Mouse (Mus musculus) v-Abl transformed pro-B cells (cell line): ENCODE results near the gene Gm28048.

Source experiments
- in situ Hi-C, 2 experiments: fragments of 400-800 bp; cut with MboI; formaldehyde crosslinking; loops; one replicate each; pipeline ENCODE4 v1.15.1; 2025; ENCODE audit not compliant: unreplicated experiment in 2 of 2

The Gm28048 gene

DNA sequence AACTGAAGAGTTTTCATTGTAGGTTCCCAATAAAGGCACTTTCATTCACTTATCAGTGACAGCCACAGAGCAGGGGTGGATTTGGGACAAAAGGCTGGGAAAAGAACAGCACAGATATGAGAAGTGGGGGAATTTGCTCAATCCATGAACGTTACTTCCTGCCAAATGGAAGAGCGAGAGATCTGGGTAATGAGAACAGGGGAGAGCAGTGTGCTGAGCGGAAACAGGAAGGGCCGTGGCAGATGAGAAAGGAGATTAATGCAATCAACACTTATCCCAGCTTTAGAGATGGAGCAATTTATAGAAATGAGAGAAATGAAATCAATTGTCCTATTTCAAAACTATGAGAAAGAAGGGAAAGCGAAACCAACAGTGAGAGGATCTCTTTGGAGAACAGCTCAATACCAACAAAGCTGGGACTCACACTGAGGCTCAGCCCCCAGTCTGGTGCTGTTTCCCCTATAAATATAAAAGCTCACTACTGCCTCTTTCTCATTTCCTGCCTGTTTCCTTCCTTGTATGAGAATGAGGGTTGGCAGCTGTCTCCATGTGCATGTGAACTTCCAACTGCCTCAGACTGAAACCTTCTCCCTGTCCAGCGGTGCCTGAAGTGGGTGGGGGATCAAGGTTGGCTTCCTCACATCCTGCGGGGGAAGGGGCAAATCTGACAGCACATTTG is 110.1 kb downstream of the Gm28048 start:
- in situ Hi-C loops = loop anchor here in 1 of 2 experiments (25.0 kb wide), 1 partner anchor 391 kb away; the partner anchor contains the start of gene Xpo1

DNA sequence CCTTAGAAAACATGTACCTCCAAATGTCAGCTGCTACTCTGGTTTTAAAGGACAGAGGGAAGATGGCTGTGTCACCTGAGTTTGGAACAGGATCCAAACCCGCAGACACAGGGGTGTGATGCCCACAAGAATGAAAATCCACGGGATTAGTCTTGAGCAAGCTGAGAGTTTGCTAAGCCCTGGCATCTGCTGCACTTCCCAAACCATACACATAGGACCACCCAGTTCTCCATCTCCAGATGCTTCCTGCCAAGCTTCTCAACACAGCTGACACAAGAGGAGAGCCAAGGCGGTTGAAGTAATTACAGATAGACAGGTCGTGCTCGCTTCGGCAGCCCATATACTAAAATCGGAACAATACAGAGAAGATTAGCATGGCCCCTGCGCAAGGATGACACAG is 113.3 kb downstream of the Gm28048 start:
- in situ Hi-C loops = loop anchor here in 1 of 2 experiments (5.0 to 25.0 kb wide), 2 partner anchors 84 to 394 kb away; partner anchors contain the start of gene Xpo1

GRCm38 (mm10) chr11:22867691-22868090 is 114.2 kb downstream of the Gm28048 start:
- in situ Hi-C loops = loop anchor here in 1 of 2 experiments (5.0 to 25.0 kb wide), 2 partner anchors 85 to 395 kb away; partner anchors contain the start of gene Xpo1

- in situ Hi-C loops = loop anchor here in 1 of 2 experiments (5.0 to 25.0 kb wide), 2 partner anchors 87 to 397 kb away; partner anchors contain the start of gene Xpo1
These were observed 116.1 kb downstream of the Gm28048 start for GRCm38 (mm10) chr11:22865635-22866246.

DNA sequence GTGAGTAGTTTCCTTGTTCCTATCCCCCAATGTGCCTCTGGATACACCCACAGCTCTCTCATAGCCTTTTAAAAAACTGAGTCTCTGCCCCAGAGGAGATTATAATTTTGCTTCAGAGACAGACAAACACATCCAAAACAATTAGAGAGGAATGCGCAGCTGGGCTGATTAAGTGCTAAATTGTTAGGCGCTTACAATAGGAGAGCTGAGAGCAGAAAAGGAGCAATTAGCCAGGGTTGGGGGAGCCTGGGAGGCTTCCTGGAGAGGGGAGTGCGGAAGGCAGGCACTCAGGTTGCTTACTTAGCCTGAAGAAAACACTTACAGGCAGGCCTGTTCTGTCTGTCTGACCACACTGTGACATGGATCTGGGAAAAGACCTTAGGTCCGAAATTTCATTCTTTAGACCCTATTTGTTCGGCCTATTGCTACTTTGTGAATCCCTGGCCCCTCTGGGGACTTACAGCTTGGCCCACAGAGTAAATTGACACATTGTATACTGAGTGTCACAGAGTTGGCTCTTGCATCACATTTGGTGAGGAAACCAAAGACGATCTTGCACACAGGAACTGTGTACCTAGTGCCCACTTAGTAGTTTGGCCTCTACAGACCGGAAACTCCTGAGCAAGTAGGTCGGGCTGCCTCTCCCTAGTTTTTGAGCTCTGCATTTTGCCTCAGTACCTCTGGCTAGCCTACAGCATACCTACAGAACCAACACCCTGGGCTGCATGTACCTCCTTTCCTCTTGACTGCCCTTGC is 117.4 kb downstream of the Gm28048 start:
- in situ Hi-C loops = loop anchor here (5.0 to 25.0 kb wide), 4 partner anchors 33 to 398 kb away; partner anchors contain the start of gene Xpo1 (in 1 of the 2)

GRCm38 (mm10) chr11:22863581-22863980 is 118.3 kb downstream of the Gm28048 start:
- in situ Hi-C loops = loop anchor here (5.0 to 25.0 kb wide), 3 partner anchors 34 to 399 kb away; partner anchors contain the start of gene Xpo1 (in 1 of the 2)

DNA sequence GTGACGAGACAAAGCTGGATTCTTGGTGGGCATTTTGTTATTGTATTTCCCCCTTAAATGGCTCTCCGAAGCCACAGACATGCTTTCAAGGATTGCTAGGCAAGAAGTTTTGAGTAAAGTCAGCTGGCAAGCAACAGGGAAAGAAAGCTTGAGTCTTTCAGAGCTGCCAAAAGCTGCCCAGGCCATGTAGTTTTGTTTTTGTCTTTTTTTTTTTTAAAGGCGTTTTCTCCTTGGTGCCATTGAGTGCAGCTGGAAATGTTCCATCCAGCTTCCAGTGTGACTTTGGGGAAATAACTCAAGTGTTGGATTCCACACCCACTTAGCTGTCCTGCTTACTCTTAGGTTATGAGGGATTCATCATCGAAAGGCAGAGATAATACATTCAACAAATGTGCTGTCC is 120.6 kb downstream of the Gm28048 start:
- in situ Hi-C loops = loop anchor here (5.0 to 25.0 kb wide), 3 partner anchors 36 to 401 kb away; partner anchors contain the start of gene Xpo1 (in 1 of the 2)

GRCm38 (mm10) chr11:22860335-22861227 is 121.3 kb downstream of the Gm28048 start, which contains the start of gene B3gnt2:
TSS of gene B3gnt2 (minus strand) at chr11:22860961.
- in situ Hi-C loops = loop anchor here (5.0 to 25.0 kb wide), 3 partner anchors 37 to 402 kb away; partner anchors contain the start of gene Xpo1 (in 1 of the 2)

GRCm38 (mm10) chr11:22859633-22860334 is 122.1 kb downstream of the Gm28048 start:
- in situ Hi-C loops = loop anchor here (5.0 to 25.0 kb wide), 5 partner anchors 38 to 403 kb away; partner anchors contain the start of gene Xpo1 (in 1 of the 2)

DNA sequence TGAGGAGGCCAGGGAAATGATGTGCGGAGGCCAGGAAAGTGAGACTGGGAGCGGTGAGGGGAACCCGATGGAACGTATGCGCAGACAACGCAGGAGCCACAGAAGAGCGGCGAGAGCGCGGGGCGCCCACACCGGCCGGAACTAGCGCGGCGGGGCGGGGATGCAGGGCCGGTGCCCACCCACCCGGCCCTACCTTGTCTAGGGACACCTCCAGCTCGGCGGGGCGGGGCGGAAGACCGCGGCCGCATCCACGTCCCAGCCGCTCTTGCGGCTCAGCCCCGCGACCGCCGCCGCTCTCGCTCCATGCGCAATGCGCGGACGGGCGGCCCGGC is 122.6 kb downstream of the Gm28048 start:
- in situ Hi-C loops = loop anchor here (5.0 to 25.0 kb wide), 3 partner anchors 42 to 403 kb away; partner anchors contain the start of gene Xpo1 (in 1 of the 2)

DNA sequence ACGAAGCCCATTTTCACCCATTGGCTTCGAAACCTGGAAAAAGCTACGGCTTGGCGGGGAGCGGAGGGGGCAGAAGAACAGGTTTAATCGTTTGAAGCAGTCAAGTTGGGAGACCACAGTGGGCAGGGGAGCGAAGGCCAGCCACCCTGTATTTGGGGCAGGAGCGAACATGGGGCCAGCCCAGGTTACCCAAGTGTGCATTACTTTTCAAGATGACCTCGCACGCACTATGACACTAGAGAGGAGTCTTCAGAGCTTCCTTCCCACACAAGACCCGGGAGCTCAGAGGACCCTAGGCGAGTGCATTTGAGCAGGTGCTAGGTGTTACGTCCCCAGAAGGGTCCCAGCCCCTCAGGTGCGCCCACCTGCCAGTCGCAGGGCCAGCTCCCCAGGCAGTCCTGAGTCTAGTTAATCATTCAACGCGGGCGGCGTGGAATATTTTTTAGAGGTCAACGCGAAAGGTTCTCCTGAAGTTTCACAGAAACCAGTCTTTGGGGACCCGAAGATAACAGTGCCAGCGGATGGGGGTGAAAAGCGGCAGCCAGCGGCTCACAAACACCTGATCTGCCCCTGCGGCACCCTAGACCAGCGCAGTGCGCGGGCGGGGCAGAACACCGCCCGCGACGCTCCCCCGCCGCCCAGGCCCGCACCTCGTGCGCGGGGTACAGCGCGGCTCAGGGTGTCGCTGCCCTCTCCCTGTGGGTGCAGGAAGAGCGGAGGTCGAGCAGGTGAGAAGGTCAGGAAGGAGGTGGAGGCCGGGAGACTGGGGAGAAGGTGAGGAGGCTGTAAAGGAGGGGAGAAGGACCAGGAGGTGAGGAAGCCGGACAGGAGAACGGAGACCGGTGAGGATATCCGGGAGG is 123.2 kb downstream of the Gm28048 start:
- in situ Hi-C loops = loop anchor here (5.0 to 25.0 kb wide), 3 partner anchors 41 to 404 kb away; partner anchors contain the start of gene Xpo1 (in 1 of the 2)

DNA sequence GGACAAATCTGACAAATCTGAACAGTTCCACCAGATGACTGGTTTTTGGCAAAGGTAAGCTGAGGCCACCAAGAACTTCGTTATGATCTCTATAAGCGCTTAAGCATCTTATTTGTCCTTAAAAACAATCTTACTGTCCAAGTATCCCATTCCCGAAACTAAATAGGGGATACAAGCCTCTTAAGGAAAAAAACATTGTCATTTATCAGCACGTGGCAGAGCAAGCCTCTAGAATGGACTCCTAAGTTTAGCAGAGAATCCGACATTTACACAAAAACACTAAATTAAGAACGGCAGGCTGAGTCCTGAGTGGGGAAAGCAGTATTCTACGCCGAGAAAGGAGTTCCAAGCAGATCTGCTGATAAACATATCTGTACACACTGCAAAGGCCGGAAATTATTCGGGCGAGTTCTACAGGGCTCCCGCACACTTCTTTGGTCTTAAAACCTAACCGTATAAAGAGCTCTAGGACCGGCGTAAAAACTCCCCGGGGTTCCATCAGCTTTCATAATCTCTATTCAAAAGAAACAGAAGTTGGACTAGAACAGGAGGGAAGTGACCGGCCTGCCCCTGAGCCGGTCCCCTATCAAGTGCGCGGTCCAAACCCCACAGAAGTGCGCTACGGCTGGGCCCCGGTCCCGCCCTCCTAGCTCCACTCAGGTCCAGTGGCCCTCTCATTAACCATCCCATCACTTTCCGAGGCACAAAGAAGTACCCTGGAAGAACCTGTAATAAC is 124.0 kb downstream of the Gm28048 start:
- in situ Hi-C loops = loop anchor here (5.0 to 25.0 kb wide), 3 partner anchors 41 to 404 kb away; partner anchors contain the start of gene Xpo1 (in 1 of the 2)

DNA sequence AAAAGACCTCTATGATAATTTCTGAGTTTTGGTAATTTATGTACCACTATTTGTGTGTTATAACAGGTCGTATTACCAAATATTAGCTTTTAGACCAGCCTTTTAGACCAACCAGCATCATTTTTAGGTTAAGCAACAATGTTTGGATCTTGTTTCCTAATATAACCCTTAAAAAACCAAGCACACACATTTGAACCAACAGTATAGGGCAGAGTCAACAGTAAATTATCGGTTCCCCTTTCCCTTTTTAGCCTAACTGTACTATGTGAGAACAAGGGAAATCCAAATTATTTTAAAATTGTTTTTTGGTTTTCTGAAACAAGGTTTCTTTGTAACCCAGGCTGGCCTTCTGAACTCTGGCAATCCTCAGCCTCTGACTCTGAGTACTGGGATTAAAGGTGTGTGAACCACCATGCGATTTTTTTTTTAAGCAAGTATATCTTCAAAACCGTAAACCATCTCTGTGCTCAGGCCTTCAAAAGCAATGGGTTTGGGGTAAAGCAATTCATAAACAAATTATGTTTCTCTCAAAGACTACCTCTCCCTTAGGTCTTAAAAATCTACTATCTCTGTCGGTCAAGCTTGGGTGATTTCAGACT is 124.7 kb downstream of the Gm28048 start:
- in situ Hi-C loops = loop anchor here (5.0 to 25.0 kb wide), 3 partner anchors 40 to 405 kb away; partner anchors contain the start of gene Xpo1 (in 1 of the 2)

DNA sequence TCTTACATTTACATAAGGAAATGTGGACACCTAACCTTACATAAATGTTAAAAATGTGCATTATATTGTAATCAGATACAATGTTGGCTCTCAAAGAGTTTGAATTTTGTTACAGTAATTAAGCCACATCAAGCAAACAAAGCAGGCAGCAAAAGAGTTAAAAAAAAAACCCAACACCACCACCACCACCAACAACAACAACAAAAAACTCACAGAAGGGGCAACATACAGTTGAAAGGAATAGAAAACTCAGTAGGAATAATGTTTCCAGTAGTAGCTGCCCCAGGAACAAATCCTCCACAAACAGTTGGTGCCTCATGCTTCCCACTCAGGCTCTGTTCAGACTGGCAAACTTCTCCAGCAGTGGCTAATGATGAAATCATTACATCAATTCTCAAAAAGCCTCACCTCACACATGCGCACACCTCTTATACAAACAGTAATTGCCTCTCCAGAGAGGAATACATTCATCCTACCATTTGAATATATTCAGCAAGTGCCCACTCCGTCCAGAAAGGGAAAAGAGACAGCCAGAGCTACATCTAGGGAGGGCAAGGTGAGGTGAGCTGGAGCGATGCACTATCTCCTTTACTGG is 125.4 kb downstream of the Gm28048 start:
- in situ Hi-C loops = loop anchor here (5.0 to 25.0 kb wide), 3 partner anchors 39 to 406 kb away; partner anchors contain the start of gene Xpo1 (in 1 of the 2)

- in situ Hi-C loops = loop anchor here in 1 of 2 experiments (25.0 kb wide), 1 partner anchor 408 kb away; the partner anchor contains the start of gene Xpo1
These were observed 127.3 kb downstream of the Gm28048 start for GRCm38 (mm10) chr11:22854571-22854970.
